Mouse (Mus musculus) kidney, postnatal 0 days (tissue): Measurements from ENCODE around the gene Rpl22l1. TPM values are rescaled to one million over a fixed set of nuclear protein-coding genes. Genes with fewer than 3 reads are reported as not detected.

Source experiments
- ATAC-seq: fragments of 200-750 bp; cut with Nextera tagmentation; replicated peaks from 2 replicates; pipeline ENCODE4 v1.8.0; 2017; ENCODE audit warnings: low read depth, moderate number of reproducible peaks, moderate TSS enrichment, moderate library complexity; ENCODE audit not compliant: low FRiP score
- DNase-seq: peaks from one replicate; pipeline ENCODE4 v3.0.0-alpha.2; 2016; ENCODE audit warnings: low spot score
- H3K27ac ChIP-seq: fragments of 300-500 bp; sonication (generic); 2 replicates; pipeline ENCODE4 v1.5.1; 2014; ENCODE audit warnings: mild to moderate bottlenecking
- H3K27me3 ChIP-seq: fragments of 300-500 bp; sonication (generic); 2 replicates; pipeline ENCODE4 v1.6.1; 2014; ENCODE audit warnings: low read length, mixed read lengths; ENCODE audit not compliant: insufficient read depth
- H3K36me3 ChIP-seq: fragments of 300-500 bp; sonication (generic); 2 replicates; pipeline ENCODE4 v1.6.1; 2014; ENCODE audit warnings: low read length, mixed read lengths; ENCODE audit not compliant: insufficient read depth
- H3K4me1 ChIP-seq: fragments of 300-500 bp; sonication (generic); replicated peaks from 2 replicates; pipeline ENCODE4 v1.6.1; 2014; ENCODE audit warnings: antibody characterized with exemption, low read length, mixed read lengths; ENCODE audit not compliant: insufficient read depth
- H3K4me2 ChIP-seq: fragments of 300-500 bp; sonication (generic); 2 replicates; pipeline ENCODE4 v1.6.1; 2014; ENCODE audit warnings: mild to moderate bottlenecking, low read length, moderate library complexity, mixed read lengths
- H3K4me3 ChIP-seq: fragments of 300-500 bp; sonication (generic); replicated peaks from 2 replicates; pipeline ENCODE4 v1.5.1; 2014; ENCODE audit warnings: low read depth, low read length
- H3K9ac ChIP-seq: fragments of 300-500 bp; sonication (generic); 2 replicates; pipeline ENCODE4 v1.6.1; 2014; ENCODE audit warnings: low read depth, low read length
- H3K9me3 ChIP-seq: fragments of 300-500 bp; sonication (generic); replicated peaks from 2 replicates; pipeline ENCODE4 v1.6.1; 2016; ENCODE audit warnings: low read length, inconsistent platforms, mixed read lengths
- CTCF ChIP-seq: IDR thresholded peaks from 2 replicates; pipeline ENCODE4 v1.5.1; 2016; ENCODE audit warnings: antibody characterized with exemption, low read depth, mild to moderate bottlenecking, moderate library complexity
- WGBS: fragments of 180-500 bp; shearing (Covaris S2); extraction: QIAGEN DNeasy Blood & Tissue Kit; methylation state at CpG from one replicate; pipeline ENCODE4 v1.1.7; 2014; 5-methylcytosine and 5-hydroxymethylcytosine counted together
- polyA plus RNA-seq: library from polyadenylated mRNA; unstranded; fragments of >200 nt; fragmentation: Nextera tagmentation; extraction: Ambion mirVana; gene quantifications from 2 replicates; pipeline ENCODE4 v1.2.1, GENCODE M21; 2015

Rpl22l1 gene
- polyA plus RNA-seq, 1 experiment from 2014 or later: 757 TPM

DNA sequence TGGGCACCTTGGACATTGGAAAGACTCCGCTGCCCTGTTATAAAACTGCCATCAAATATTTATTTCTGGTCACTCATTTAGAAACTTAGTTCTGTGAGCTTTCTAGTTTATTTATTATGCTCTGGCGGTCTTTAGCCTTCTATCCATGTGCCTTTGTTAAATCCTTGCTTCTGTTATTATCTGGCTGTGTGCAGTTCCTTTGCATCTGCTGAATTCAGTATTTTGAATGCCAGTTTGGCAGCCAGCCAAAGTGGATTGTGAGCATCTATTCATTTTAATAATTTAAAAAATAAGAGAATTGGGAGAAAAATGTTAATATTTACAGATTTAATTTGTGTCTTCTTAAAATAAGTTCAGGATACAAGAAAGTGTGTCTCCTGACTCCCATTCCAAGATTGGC lies 21.1 kb upstream of the Rpl22l1 start:
- H3K27ac ChIP-seq: no peak overlapping the region
- no peak for TF ChIP-seq CTCF
- 76% methylated on average over 2 of the region's 2 CpGs for WGBS

GRCm38 (mm10) chr3:28794835-28795234 lies 10.4 kb upstream of the Rpl22l1 start:
- Histone ChIP-seq H3K9ac (no peak overlapping the region), H3K4me3 (no peak overlapping the region), H3K4me2 (no peak overlapping the region), H3K9me3 (no peaks in the 10 kb centered on the region), H3K36me3 (no peaks in the 10 kb centered on the region), H3K27me3 (no peaks in the 10 kb centered on the region), H3K4me1 (no peaks in the 10 kb centered on the region), H3K27ac (no peak overlapping the region)
- DNase-seq (no peak), ATAC-seq (no peak)
- 88% methylated on average over 7 of the region's 7 CpGs for WGBS
- no peak for TF ChIP-seq CTCF

More for the DNA sequence above, 21.1 kb upstream of the Rpl22l1 start:
- Histone ChIP-seq H3K36me3 (0 out of 2 replicates have a peak, but pooled peaks cover 3% of the 10 kb centered on the region), H3K9me3 (no peaks in the 10 kb centered on the region), H3K9ac (no peak overlapping the region), H3K4me3 (no peak overlapping the region), H3K4me2 (no peak overlapping the region), H3K4me1 (peaks cover 4% of the 10 kb centered on the region; the same call in 1 of the 2 replicates), H3K27me3 (no peaks in the 10 kb centered on the region)
- ATAC-seq (no peak), DNase-seq (no peak)

- Histone ChIP-seq H3K9ac (no peak overlapping the region), H3K9me3 (no peaks in the 10 kb centered on the region), H3K4me1 (no peaks in the 10 kb centered on the region; the same call in none of the 2 replicates), H3K4me3 (no peak overlapping the region), H3K4me2 (no peak overlapping the region), H3K36me3 (peaks cover 7% of the 10 kb centered on the region; the same call in 1 of the 2 replicates), H3K27ac (no peak overlapping the region), H3K27me3 (no peaks in the 10 kb centered on the region)
- 92% methylated on average over 4 of the region's 4 CpGs for WGBS
- DNase-seq (no peak), ATAC-seq (no peak)
- TF ChIP-seq CTCF: no peak
These were observed 2.9 kb downstream of the Rpl22l1 start for GRCm38 (mm10) chr3:28808039-28808643.

- Histone ChIP-seq H3K27me3 (no peaks in the 10 kb centered on the region), H3K27ac (no peak overlapping the region), H3K36me3 (peaks cover 7% of the 10 kb centered on the region; the same call in 1 of the 2 replicates), H3K4me2 (no peak overlapping the region), H3K4me3 (no peak overlapping the region), H3K9ac (no peak overlapping the region), H3K4me1 (no peaks in the 10 kb centered on the region; the same call in 1 of the 2 replicates), H3K9me3 (no peaks in the 10 kb centered on the region)
- no peak for TF ChIP-seq CTCF
- WGBS: 65% methylated on average over 4 of the region's 4 CpGs
- ATAC-seq: no peak
- no peak for DNase-seq
These were observed 6.2 kb downstream of the Rpl22l1 start for GRCm38 (mm10) chr3:28811441-28811840.

- TF ChIP-seq CTCF: peak; percentile 79
- H3K4me3 ChIP-seq: no peak overlapping the region
- no peaks in the 10 kb centered on the region for H3K9me3 ChIP-seq
- peak; percentile 83 for DNase-seq
- no peak overlapping the region for H3K9ac ChIP-seq
- no peaks in the 10 kb centered on the region for H3K36me3 ChIP-seq
- 4% methylated on average over 4 of the region's 4 CpGs for WGBS
- H3K4me2 ChIP-seq: no peak overlapping the region; the same call in 1 of the 2 replicates
- H3K27me3 ChIP-seq: no peaks in the 10 kb centered on the region
- no peak overlapping the region for H3K27ac ChIP-seq
- no peak for ATAC-seq
- no peaks in the 10 kb centered on the region for H3K4me1 ChIP-seq
These were observed 9.1 kb downstream of the Rpl22l1 start for GRCm38 (mm10) chr3:28814361-28814760.

GRCm38 (mm10) chr3:28816010-28816540 lies 10.8 kb downstream of the Rpl22l1 start:
- no peak overlapping the region for H3K4me2 ChIP-seq
- H3K4me1 ChIP-seq: no peaks in the 10 kb centered on the region
- no peaks in the 10 kb centered on the region for H3K9me3 ChIP-seq
- TF ChIP-seq CTCF: no peak
- H3K9ac ChIP-seq: no peak overlapping the region
- DNase-seq (no peak), ATAC-seq (no peak; the same call in 1 of the 2 replicates)
- H3K4me3 ChIP-seq: no peak overlapping the region
- no peak overlapping the region for H3K27ac ChIP-seq
- H3K36me3 ChIP-seq: no peaks in the 10 kb centered on the region
- 62% methylated on average over 4 of the region's 4 CpGs for WGBS
- no peaks in the 10 kb centered on the region for H3K27me3 ChIP-seq

DNA sequence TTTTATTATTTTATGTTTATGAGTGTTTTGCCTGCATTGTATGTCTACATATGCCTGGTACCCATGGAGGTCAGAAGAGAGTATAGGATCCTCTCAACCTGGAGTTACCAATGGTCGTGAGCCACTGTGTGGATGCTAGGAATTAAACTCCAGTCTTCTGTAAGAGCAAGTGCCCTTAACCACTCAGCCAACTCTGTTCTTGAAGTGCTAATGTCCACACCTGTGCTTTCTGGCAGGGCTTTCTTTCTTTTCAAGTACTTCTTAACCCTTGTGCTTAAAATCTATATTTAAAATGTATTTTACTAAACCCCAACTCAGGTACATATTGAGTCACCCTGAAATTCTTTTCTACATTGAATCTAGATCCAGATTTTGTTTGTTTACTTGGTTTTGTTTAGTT lies 21.0 kb downstream of the Rpl22l1 start:
- no peak for DNase-seq
- 96% methylated on average over 1 of the region's 1 CpGs for WGBS

More for the DNA sequence above, 21.0 kb downstream of the Rpl22l1 start:
- Histone ChIP-seq H3K4me3 (no peak overlapping the region), H3K27me3 (no peaks in the 10 kb centered on the region), H3K36me3 (no peaks in the 10 kb centered on the region), H3K4me1 (no peaks in the 10 kb centered on the region), H3K27ac (no peak overlapping the region), H3K9me3 (no peaks in the 10 kb centered on the region), H3K4me2 (no peak overlapping the region), H3K9ac (no peak overlapping the region)
- no peak for TF ChIP-seq CTCF
- no peak for ATAC-seq
